Mouse (Mus musculus) adrenal gland, postnatal 25 days (tissue): Measurements from ENCODE around the gene Dcaf11. TPM values are rescaled to one million over a fixed set of nuclear protein-coding genes. Genes with fewer than 3 reads are reported as not detected.
A peak's percentile ranks its signal among the peaks of the same experiment; 100 is the strongest.

ENCODE experiments used
- DNase-seq: peaks from one replicate; pipeline ENCODE4 v3.0.0; 2021; ENCODE audit warnings: mixed read lengths
- long read RNA-seq: library from polyadenylated mRNA; stranded (forward); transcript quantifications from one replicate; pipeline ENCODE4 v2.0.0, GENCODE M21; 2021
- total RNA-seq: library from RNA; stranded (reverse); gene quantifications from 2 replicates; pipeline ENCODE4 v1.2.3, GENCODE M21; 2021

The Dcaf11 gene
- 131 and 160 TPM in 2 replicates for total RNA-seq
- long read RNA-seq, full-length matches to known transcripts, result 265 of 418 reads
- long read RNA-seq, partial matches to known transcripts, result 66 of 418 reads
- long read RNA-seq, other reads (novel, unspliced or antisense), result 87 of 418 reads

DNA sequence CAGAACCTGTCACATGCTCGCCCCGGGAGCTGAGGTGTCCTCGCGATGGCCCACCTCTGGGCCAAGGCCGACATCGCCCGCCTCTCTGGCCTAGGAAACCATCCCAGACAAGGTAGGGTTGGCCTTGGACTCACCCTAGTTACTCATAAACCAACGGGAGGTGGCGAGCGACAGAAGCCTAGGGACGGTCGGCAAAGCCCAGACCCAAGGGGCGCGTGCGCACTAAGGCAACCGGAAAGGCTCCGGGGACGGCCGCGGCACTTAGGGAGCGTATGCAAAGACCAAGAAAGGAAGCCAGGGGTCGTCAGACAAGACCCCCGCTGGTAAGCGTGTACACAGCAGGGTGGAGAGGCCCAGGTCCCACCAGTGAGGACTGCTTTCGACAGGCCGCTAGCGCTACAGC, at the start of gene Dcaf11:
Dcaf11 (plus strand) TSS at position 208 of the 403 bp plus-strand sequence.
- DNase-seq, result peak; percentile 91

DNA sequence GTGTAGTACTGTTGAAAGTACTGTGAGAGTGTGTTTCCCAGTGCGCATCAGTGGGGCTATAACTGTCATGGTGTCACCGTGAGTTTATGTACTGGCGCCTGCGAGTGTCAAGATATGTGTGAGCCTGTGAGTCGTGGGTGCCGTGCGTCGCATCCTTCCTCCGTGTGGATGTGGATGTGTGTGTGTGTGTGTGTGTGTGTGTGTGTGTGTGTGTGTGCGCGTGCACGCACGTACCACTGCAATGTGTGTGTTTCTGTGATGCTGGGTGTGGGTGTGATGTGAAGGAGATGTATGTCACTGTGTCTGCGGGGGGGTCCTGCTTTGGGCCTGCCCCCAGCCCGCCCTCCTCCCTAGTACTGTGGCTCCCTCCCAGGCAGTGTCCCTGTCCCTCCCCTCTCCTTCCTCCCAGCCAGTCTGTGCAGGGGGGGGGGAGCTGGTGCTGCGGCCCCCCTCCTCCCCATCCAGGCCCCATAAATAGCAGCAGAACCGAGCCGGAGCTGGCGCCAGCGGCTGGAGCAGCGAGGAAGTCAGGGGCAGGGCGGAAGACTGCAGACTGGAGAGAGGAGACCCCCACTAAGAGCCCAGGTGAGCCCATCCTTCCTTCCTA, 49.6 kb upstream of the Dcaf11 start, which contains the start of gene Cpne6:
Cpne6 (plus strand) TSS at position 321 of the 607 bp plus-strand sequence.
- DNase-seq, result no peak

DNA sequence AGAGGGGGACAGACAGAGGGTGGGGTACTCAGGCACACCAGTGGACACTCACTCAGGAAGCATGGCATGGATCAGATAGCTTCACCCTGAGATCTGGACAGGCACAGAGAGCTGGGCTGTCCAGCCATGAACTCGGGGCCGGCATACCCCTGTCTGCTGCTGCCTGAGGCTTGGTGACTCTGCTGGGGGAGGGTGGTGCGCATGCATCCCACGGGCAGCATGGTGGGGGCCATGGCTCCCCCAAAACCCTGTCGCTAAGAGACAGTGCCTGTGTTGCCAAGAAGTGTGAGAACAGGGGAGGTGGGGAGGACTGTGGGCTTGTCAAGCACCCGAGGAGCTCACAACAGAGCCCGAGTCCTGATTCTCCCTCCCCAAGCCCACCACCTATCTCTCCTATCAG, 48.8 kb upstream of the Dcaf11 start:
- no peak for DNase-seq

DNA sequence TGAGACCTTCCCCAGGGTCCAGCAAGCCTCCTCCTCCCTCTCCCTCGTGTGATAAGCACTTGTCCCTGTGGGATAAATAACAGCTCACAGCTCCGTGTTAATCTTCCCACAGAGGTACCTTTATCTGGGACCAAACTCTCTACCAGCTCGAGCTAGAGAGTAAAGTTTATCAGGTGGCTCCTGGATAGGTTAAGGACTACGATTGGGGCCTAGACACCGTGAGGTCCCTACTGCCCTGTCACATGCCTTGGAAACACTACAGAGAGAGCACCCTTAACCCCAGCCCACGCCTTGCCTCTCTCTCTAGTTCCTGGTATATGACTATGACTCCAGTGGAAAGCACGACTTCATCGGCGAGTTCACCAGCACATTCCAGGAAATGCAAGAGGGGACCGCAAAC, 45.9 kb upstream of the Dcaf11 start:
- no peak for DNase-seq

DNA sequence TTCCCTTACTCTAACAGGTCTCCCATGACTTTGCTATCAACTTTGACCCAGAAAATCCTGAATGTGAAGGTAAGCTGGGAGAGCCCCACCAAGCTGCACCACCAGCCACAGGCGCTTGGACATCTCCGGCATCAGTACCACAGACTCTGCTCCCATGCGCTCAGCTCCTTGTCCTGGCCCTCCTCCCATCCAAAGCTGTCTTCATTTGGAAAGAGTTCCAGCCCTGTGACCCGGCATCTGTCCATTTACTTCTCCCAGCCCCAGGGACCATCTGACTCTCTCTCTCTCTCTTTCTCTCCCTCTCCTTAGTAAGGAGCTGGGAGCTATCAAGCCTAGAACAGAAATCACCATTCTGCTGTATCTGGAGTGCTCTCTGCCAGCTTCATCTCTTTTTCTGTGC, 44.0 kb upstream of the Dcaf11 start:
- no peak for DNase-seq

DNA sequence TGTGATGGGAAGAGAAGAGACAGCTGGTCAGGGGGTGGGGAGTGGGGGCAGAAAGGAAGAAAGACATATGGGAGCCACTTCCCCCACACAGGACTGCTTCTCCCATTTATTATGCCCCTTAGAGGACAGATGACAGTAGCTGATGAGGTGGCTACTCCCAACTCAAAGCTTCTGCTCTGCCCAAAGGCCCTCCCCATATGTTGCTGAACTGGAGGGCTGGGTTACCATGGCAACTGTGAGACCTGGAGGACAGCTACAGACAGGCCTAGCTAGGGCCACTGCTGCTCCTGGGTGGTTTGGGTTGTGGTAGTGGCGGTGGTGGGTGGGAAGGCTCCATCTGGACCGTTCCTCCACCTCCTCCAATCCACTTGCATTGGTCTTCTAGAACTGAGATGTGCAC, 40.9 kb upstream of the Dcaf11 start:
- no peak for DNase-seq

DNA sequence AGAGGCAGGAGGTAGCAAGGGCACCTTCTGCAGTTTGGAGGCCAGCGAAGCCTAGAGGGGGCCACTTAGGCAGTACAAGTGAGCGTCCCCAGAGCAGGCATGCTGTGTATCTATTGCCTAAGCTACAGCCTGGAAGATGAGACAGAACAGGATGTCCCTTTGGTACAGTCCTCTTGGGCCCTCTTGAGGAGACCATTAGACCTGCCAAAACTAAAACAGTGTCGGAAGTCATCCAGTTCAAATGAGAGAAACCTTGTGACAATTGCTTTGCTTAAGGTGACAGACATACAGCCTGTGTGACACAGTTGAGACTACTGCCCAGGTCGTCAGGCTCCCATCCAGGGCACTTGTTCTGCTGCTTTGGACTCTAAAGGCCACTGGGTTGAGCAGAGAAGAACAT, 40.2 kb upstream of the Dcaf11 start:
- DNase-seq, result no peak

DNA sequence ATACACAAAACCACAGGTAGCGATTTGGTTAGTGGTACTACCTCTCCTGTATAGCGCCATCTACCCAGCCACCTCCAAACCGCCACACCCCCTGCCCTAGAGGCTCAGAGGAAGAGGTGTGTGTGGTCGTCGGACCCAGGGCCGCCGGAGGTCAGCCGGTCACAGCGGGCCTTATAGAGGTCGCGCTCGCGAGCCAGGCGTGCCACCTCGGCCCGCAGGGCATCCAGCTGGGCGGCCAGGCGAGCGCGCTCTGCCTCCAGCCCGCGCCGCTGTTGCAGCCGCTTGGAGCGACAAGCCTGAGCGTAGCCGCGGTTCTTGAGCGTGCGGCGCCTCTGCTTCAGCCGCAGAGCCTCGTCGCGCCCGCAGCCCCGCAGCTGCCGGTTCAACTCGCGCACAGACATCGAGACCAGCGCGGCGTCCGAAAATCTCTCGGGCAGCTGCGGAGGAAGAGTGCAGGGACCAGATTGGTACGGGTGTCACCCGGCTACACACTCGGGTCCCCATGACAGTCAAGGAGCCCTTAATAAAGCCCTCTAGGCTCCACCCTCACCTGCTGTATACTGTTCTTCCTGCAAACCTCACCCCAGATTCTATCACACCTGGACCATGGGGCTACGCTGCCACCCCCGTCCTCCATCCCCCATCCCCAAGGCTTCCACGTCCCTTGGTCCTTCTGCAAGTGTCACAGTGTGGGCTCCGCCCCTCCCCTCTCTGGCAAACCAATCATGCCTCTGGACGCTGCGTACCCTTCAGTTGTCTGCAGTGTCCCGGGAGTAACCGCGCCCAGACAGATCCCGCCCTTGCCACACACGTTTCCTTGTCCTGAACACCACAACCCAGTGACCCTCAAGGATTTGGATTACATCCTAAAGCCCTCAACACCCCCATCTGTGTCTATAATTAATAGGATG, 39.1 kb upstream of the Dcaf11 start:
- peak; percentile 38 for DNase-seq

DNA sequence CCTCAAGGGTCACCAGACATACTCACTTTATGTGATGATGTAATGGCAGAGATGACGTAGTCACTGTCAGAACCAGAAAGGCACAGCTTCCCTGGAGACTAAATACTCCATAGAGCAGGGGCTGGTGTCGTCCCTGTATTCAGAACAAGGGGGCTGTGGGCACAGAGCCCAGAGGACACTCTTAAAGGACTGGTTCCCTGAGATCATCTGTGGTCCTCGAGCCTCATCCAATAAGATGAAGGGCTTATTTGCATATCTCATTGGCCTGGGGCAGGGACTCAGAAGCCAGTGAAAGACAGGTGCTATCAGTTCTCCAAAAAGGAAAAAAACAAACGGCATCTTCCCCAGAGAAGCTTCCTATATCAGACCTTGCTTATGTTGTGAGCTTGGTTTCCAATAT, 35.7 kb upstream of the Dcaf11 start:
- no peak for DNase-seq

DNA sequence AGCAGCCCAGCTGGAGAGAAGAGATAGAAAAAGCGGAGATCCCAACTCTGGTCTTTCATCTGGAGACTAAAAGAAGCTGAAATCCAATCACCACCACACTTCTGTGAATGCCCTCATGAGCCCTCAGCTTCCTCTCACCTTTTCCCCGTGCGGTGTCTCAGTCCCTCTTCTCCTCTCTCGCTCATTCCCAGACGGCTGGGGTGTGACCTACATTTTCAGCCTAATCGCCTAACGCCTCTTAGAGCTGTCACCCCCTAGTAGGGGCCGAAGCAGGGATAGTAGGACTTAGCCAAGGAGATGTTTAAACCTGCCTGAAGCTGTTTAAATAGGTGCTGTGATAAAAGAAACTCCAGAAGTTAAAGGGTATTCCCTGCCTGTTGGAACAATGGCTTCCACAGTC, 35.0 kb upstream of the Dcaf11 start, which contains the start of gene Nrl:
Nrl (minus strand) TSS at position 197 of the 400 bp plus-strand sequence.
- DNase-seq, result no peak

DNA sequence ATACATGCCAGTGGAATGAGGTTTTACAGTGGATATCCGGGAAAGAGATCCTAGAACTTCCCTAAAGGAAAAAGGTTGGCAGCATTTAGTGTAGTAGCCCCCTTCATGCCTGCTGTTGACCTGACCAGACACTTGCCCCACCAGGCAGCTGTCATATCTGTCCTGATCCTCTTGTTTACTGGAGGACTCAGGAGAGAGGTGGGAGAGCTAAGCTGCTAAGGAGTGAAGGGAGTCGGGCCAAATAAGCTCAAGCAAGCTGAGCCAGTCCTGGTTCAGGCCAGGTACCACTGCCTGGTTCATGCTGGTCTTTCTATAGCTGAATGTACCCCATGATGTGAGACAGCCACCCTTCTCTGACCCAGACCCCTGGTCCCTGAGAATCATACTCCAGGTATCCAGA, 33.1 kb upstream of the Dcaf11 start:
- no peak for DNase-seq

DNA sequence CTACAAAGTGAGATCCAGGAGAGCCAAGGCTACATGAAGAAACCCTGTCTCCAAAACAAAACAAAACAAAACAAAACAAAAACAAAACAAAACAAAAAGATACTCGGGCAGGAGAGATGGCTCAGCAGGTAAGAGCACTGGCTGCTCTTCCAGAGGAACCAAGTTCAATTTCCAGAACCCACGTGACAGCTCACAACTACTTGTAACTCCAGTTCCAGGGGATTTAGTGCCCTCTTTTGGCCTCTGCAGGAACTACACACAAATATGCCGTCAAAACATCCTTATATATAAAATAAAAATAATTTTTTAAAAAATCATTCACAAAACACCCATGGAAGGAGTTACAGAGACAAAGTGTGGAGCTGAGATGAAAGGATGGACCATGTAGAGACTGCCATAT, 31.9 kb upstream of the Dcaf11 start:
- no peak for DNase-seq

DNA sequence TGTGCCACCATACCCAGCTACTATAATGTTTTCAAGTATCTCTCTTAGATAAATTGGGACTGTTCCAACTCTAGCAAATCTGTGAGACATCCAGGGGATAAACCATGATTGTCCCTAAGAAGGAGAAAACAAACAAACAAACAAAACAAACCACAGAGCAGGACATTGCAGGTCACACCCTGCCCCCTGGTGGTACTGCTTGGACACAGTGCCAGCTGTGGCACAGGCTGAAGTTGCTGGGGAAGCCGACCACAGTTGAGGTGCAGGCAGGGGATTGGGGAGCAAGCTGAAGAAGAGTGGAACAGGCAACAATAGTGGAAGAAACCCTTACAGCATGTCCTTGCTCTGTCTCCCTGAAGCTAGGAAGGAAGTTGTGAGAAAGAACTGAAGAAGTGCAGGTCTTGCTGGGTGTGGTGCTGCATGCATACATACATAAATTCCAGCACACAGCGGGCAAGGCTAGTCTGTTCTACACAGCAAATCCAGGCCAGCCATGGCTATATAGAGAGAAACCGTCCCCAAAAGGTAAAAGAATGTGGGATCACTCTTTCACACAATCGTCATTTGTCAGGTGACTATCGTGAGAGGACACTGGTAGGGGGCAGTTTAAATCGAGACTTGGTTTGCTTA, 23.6 kb upstream of the Dcaf11 start:
- DNase-seq, result peak; percentile 53

DNA sequence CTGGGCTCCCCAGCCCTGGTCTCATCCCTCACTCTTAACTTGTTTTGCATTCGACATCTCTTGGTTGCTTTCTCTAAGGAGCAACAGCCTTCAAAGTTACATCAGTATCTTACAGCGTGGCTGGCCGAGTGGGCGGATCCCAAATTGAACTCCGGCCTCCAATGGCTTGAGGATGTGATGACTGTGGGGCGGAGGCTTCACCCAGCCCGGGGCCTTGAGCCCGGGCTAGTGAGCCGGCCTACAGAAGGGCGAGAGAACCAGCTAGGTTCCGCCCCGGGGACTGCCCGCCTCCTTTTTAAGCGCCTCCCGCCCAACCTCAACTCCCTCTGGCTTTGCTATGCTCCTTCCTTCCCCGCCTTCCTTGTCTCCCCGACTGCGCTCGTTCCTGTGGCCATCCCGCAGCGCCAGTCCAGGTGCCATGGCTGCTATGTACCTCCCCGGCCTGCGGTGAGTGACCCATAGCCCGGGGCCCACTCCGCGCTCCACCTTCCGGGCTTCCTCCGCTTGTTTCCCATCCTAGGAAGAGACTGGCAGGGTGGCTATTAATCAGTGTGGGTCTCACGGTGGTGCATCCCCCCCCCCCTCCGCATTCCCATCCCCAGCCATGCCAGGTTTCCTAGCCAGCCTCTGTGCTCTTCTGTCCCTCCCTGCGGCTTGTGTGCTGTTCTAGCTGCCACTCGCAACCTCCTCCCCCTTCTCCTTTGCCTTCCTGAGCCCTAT, 19.6 kb upstream of the Dcaf11 start, which contains the start of gene Pck2:
Pck2 (plus strand) TSS at position 200 of the 720 bp plus-strand sequence.
- peak; percentile 89 for DNase-seq

DNA sequence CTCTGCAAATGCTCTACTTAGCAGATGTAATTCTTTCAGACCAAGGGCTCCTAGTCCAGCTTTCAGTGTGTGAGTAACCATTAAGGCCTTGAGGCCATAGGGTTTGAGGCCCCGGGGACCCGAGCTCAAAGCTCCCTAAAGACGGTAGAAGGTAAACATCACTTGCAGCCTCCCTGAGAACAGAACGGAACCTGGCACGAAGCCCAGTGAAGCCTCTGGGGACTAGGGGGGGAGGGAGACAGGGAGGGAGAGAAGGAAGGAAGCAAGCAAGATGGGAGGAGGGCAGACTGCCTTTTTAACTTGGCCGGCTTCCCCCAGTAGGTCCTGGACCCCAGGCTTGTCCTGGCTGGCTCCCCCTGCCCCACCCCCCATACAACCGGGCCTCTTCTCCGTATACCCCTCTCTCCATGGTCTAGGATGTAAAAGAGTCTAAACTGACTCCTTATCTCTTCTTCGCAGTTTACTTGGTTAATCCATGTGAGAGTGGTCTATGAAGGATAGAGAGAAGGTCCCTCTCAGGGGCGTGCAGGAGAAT, 19.0 kb upstream of the Dcaf11 start:
- peak; percentile 86 for DNase-seq

DNA sequence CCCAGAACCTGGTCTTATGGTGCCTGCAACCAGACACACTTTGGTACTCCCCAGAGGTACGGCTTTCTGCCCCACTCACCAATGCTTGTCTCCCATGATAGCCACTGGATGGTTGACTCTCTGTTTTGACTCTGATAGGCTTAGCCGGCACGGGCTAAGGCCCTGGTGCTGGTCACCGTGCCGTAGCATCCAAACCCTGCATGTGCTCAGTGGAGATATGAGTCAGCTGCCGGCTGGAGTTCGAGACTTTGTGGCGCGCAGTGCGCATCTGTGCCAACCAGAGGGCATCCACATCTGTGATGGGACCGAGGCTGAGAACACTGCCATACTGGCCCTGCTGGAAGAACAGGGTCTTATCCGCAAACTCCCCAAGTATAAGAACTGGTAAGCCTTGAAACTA, 17.5 kb upstream of the Dcaf11 start:
- no peak for DNase-seq

DNA sequence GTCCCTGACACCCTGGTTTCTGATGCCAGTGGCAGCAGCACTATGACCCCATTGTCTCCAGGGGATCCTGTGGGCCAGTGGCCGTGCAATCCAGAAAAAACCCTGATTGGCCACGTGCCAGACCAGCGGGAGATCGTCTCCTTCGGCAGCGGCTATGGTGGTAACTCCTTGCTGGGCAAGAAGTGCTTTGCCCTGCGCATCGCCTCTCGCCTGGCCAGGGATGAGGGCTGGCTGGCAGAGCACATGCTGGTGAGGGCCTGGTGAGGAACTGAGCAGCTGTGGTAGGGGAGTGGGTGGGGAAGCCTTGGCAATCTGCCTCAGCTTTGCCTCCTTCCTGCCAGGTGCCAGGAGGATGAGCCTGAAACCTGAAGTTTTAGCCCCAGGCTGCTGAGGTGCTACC, 15.5 kb upstream of the Dcaf11 start:
- no peak for DNase-seq

DNA sequence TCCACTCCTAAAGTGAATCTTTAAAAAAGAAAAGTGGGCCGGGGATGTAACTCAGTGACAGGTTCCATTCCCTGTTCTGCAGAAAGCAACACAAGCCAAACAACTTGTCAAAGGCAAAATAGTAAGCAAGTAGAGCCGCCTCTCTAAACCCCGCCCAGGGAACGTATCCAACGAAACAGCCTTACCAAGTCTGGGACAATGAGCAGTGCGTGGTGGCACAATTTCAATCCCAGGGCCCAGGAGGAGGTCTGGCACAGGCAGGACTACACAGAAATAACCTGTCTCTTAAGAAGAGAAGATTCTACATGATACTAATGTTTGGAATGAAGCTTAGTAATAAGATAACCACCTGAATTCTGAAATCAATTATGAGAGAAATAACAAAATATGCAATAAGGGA, 9.6 kb upstream of the Dcaf11 start:
- DNase-seq, result no peak

DNA sequence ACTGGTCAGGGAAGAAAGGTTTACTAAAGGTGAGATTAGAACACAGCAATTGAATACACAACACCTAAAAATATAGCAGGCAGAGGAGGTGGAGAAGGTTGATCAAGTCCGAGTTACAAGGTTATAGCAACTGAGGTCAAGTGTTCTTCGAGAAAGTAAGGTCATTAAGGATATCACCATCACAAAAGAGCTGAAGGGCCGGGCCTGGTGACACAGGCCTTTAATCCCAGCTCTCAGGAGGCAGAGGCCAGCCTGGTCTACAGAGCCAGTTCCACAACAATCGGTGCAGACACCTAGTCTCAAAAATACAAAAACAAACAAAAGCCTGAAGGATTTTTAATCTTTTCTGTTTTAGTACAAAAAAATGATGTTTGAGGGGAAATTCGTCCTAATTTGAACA, 8.5 kb upstream of the Dcaf11 start:
- DNase-seq, result no peak

DNA sequence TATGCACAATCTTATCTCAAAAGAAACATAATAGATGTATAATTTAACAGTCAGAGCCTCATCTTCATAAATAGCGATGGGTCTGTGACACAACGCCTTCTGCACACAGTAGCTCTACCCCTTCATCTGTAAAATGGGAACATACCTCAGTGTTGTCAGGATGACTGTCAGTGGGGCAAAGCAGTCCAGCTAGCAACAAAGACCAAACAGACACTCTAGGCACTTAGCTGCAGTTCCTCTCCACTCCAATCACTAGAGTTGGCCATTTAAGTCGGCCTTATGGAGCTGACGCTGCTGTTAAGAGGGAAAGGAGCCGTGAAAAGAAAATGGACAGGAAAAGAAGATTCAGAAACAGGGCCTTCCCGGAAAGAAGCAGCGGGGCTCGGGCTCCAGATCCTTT, 8.0 kb upstream of the Dcaf11 start:
- DNase-seq, result no peak

DNA sequence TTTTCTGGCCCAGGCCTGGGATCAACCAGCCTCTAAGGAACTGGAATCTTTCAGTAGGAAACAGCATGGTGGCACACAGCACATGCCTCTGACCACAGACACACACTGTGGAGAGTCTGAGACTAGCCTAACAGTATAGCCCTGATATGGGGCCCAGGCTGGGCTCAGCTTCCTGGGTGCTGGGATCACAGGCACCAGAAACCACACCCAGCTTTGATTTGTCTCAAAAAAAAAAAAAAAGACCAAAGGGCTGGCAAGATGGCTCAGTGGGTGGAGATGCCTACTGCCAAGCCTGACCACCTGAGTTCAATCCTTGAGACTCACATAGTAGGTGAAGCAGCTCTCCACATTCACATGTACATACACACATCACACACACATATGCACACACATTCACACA, 5.2 kb upstream of the Dcaf11 start:
- DNase-seq, result no peak

DNA sequence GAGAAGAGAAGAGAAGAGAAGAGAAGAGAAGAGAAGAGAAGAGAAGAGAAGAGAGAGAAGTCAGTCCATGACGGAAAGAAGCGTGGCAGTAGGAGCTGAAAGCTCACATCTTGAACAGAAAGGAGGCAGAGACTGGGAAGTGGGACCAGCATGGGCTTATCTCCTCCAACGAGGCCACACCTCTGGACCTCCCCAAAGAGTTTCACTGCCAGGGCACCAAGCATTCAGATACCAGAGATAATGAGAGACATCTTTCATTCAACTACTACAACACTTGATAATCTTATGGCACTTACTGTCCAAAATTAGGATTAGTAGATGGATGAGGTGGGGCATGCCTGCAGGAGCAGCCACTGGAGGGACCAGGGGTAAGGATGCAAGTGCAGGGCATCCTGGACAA, 4.0 kb upstream of the Dcaf11 start:
- no peak for DNase-seq
